Mouse (Mus musculus) gastrocnemius, postnatal 10 days (tissue): ENCODE measurements at regions not wholly inside any gene's neighbourhood (a gene's known extent, or its start where the extent isn't known, plus 50 kb on each side); places are given as distances from the start of the nearest gene placed in this dataset.

Source experiments
- DNase-seq: peaks from one replicate; pipeline ENCODE4 v3.0.0; 2021; ENCODE audit warnings: mixed read lengths

GRCm38 (mm10) chr10:29635828-29636227 is 100.2 kb upstream of the Rspo3 start:
- no peak for DNase-seq

- no peak for DNase-seq
Observed at GRCm38 (mm10) chr10:29595455-29595854, 59.8 kb upstream of the Rspo3 start.

GRCm38 (mm10) chr10:29594969-29595368 is 59.3 kb upstream of the Rspo3 start:
- no peak for DNase-seq

GRCm38 (mm10) chr10:29592906-29593305 is 57.2 kb upstream of the Rspo3 start:
- DNase-seq, result no peak

- DNase-seq, result no peak
Observed at GRCm38 (mm10) chr10:29590187-29590586, 54.5 kb upstream of the Rspo3 start.

- no peak for DNase-seq
Observed at GRCm38 (mm10) chr10:29589739-29590138, 54.1 kb upstream of the Rspo3 start.
